Mouse (Mus musculus) left cerebral cortex, adult 9 months (tissue): ENCODE results near the gene Asic2.

ENCODE experiments used
- DNase-seq, 2 experiments: peaks; one replicate each; pipeline ENCODE4 v3.0.0; 2022; ENCODE audit warnings: low spot score in 2 of 2

The Asic2 gene

DNA sequence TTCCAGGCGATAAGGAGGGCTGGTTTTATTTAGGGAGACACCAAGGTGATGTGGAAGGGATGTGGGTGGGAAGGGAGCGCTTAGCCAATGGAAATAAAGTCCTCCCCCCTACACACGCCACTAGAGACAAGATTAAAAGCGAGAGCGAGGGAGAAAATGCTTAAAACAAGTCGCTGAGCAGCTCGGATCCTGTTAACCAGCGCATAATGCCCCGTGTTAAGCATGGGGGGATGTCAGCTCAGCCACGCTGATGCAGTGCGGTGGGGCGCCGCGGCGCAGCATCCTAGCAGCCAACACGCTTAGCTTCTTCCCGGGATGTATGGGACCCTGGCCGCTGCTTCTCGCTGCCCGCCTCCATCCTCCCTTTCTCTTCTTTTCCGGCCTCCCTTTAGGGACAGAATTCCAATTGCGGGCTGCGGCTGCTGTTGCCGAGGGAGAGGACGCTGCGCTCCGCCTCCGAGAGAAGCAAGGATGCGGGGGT lies at the start of gene Asic2:
Gene Asic2, minus strand, starts transcription at position 57 of the 481 bp plus-strand sequence.
- peak; percentile 44 to 76 for DNase-seq

DNA sequence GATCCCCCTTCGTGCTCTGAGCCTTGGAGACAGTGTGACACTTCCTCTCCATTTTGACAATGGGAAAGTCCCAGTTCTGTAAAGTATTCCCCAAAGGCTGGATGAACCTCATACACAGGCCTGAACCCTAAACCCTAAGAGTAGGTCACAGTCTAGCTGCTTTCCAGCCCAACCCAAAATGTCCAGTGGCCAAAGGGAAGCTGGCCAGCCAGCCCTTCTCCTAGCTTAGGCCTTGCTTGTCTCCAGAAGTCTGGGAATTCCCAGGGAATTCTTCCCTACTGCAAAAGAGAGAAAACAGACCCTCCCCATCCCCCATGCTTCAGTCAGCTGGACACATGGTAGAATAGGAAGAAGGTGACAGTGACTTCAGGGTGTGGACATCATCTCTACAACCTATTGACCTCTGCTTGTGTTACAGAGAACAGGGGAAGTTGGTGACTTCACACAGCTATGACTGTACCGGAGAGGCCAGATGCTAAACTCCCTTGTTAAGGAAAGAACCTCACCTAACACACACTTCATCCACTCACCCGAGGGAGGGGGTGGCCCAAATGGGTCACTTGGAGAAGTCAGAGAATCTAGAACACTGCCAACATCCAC lies 48.0 kb upstream of the Asic2 start:
- DNase-seq, result no peak

GRCm38 (mm10) chr11:82015066-82015465 lies 46.8 kb upstream of the Asic2 start:
- no peak for DNase-seq

GRCm38 (mm10) chr11:82013756-82014155 lies 45.5 kb upstream of the Asic2 start:
- no peak for DNase-seq

- DNase-seq, result no peak
These were observed 43.3 kb upstream of the Asic2 start for GRCm38 (mm10) chr11:82011411-82012193.

- DNase-seq, result no peak
These were observed 41.9 kb upstream of the Asic2 start for GRCm38 (mm10) chr11:82010115-82010514.

GRCm38 (mm10) chr11:82006796-82007423 lies 38.7 kb upstream of the Asic2 start:
- DNase-seq, result no peak

DNA sequence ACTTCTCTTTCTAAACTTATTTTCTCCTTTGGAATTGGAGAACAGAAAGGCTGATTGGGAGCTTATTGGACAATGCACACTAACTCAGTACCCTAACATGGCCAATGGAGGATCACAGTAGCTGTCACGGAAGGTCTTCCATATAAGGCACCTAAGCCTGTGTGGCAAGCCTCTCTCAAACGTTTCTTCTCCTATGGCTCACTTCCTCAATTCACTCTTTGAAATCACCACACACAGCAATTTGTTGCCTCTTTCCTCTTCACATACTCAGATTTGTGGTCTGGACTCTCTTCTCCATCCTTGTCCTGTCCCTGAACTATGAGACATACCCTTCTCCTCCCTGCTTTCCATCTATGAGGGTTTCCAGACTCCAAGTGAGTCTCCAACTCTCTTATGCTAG lies 36.6 kb upstream of the Asic2 start:
- DNase-seq, result no peak

GRCm38 (mm10) chr11:82000581-82000980 lies 32.3 kb upstream of the Asic2 start:
- no peak for DNase-seq

DNA sequence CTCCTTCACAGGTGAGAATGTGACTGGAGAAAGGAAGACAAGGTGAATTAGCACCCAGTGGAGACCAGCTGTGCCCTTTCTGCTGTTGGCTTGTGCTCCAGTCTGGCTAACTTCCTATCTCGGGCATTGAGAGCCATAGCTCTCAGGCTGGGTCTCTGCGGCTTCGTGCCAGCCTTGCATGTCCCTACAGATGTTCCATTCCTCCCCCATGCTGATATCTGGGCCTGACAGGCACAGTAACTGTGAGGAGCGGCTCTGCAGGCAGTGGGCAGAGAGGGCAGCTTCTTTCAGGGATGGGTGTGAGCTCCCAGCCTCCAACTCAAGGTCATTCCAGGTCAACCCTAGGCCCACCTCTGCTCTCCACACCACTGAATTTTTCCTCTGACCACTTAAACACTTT lies 31.2 kb upstream of the Asic2 start:
- DNase-seq, result no peak

DNA sequence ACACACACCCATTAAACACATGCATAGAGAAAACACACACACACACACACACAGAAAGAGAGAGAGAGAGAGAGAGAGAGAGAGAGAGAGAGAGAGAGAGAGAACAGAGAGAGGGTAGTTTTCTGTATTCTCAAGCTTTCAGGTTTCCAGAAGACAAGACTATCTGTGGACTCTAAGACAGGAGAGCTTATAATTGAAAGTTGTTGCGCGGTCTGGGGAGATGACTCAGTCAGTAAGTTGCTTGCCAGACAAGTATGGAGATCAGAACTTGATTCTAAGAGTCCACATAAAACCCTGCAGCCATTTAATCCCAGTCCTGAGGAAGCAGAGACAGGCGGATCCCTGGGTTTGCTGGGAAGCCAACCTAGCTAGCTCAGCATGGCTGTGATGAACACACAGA lies 30.4 kb upstream of the Asic2 start:
- DNase-seq, result no peak

DNA sequence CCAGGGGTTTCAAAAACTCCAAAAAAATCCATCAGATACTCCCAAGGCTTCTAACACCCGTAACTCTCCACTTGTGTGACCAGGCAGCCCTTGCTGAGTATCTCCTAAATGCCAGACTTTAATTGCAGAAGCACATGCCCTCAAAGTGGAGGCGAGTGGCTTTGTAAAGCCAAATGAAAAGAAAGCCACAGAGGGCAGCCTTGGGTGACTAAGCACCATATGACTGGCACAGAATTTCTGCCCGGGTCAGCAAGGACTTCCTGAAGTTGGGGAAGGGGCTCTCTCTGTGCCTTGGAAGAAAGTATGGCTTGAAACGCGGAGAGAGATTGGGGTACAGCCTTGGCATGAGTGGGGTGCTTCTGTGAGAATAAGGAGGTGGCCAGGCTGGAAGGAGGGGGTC lies 28.8 kb upstream of the Asic2 start:
- no peak for DNase-seq

DNA sequence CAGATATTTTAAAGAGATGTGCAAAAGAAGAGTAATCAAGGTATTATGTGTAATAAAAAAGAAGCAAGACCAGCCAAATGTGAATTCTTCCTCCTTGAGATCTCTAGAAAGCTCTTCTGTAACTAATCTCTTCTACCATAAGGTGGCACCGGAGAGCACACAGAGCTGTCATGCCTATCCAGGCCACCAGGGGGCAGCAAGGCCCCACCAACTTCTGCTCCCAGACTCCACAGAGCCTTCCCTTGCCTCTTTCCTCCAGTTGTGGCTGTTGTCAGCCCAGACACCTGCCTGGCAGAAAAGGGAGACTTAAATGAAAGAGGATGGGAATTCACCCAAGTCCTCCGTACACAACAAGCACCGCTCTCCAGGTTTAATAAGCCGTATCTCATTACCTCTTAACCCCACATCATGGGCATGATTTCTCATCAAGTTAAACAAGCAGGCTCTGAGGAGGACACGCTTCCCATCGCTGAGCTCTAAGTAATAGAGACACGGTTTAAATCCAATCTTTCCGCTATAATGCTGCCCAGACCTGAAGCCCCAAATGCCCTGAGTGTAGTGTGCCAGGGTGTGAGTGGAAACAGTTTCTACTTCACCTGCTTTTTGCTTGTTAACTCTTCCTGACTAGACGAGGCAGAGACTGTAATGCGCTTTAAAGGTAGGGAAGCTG lies 28.1 kb upstream of the Asic2 start:
- peak; percentile 36 to 88 for DNase-seq

DNA sequence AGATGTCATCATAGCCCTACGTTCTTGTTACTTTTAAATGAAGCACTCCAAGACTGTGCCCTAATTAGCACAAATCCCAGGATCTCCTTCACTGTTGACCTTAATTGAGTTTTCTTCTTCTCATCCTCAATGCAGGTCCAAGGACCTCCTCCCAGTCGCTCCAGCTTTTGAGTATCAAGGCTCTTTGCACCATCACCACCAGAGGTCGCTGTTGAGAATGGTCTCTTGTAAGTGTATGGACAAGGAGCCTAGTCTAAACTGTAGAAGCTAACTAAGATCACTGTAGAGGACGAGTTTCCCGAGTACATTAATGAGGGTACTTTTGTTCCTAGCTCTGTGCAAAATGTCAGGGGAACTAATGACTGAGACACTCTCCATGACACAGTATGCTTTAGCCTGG lies 14.9 kb upstream of the Asic2 start:
- peak in 1 of 2 experiments; percentile 75 for DNase-seq

GRCm38 (mm10) chr11:81982191-81982590 lies 13.9 kb upstream of the Asic2 start:
- DNase-seq, result no peak

DNA sequence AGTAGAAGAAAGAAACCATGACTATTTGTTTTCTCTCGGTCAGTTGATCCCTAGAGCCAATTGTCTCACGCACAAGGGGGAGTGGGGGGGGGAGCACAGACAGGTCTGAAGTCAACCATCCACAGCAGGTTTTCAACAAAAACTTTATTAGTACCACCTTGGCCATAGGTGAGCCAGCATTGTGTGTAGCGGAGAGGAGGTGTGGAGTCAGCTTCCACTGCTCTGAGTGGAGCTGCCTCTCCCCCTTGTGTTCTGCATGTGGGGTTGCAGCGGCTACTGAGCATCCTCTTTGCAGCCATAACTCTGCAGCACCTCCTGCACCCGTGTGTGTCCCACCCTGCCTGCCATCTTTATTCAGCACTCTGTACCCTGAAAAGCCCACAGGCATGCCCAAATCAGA lies 6.3 kb upstream of the Asic2 start:
- peak in 1 of 2 experiments; percentile 30 for DNase-seq

DNA sequence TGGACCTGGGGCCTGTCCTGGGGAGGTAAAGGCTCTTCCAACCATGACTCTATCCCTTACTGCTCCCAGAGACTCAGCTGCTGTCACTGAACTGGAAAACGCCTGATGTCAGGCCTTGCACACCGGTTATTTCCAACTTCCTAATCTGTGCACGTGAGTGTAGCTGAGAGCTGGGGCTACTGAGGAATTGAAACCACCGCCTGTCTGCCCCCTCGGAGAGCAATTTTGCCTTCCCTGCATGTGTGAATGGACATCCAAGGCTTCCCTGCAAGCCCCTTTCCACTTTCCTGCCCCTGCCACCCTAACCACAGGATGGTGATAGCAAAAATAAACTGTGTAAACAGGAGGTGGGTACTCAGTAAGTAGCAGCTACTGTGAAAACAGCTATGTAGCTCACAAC lies 5.4 kb upstream of the Asic2 start:
- DNase-seq, result no peak

- no peak for DNase-seq
These were observed 3.8 kb upstream of the Asic2 start for GRCm38 (mm10) chr11:81972044-81972443.

- peak in 1 of 2 experiments; percentile 43 for DNase-seq
These were observed 1.5 kb downstream of the Asic2 start for GRCm38 (mm10) chr11:81966626-81967289.

DNA sequence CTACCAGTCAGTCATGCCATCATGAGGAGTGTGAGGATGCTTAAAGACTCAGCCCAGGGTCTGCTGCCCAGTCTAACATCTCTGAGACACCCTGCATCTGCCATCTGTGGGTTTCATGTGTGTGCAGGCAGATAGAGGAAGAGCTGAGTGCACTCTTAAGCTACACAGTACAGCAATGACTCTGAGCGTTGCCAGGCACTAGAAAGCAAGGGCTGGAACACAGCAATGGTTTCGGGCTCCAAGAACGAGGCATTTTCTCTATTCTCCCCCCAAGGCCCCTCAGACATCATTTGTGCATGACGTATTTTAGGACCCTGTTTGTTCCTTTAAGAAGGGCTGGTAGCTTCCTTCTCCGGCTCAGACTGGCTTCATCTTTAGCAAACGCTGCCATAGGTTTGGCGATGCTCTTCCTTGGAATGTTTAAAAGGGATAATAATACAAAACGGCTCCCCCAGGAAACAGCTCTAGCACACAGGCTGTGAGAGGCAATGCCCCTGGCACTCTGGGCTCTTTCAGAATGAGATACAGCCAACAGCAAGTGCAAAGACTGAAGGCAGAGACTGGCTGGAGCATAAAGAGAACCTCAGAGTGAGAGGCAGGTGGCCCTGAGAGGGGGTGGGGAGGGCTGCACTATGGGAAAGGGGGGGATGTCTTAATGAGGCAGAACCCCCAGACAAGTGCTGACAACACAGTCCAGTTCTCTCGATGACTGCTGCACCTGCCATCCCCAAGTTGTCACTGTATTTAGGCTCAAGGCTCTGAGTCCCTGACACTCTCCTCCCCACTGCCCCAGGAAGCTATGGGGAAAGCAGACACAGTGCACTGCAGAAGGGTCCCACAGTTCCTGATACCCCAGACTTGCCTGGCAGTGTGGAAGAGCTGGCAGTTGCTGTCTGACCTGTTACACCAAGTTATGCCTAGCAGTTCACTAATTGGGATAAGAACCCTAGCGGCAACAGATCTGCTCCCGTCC lies 2.3 kb downstream of the Asic2 start:
- no peak for DNase-seq

DNA sequence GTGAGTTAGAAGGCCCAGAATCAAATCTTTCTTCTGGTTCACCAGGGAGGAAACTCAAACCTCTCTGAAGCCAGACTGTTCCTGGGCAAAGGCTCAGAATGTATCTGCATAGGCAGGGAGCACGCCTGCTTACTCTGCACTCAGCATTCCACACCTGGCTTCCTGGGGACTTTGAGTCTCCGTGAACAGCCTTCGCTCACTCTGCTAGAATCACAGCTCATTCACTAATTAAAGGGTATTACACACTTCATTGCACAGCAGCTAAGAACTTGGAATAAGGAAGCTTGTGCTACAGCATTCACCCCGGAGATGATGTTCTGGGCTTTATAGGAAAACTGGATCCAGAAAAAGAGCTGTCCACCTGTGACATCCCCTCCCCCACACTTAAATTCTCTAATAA lies 3.7 kb downstream of the Asic2 start:
- DNase-seq, result no peak
